In the genomic region with DNA sequence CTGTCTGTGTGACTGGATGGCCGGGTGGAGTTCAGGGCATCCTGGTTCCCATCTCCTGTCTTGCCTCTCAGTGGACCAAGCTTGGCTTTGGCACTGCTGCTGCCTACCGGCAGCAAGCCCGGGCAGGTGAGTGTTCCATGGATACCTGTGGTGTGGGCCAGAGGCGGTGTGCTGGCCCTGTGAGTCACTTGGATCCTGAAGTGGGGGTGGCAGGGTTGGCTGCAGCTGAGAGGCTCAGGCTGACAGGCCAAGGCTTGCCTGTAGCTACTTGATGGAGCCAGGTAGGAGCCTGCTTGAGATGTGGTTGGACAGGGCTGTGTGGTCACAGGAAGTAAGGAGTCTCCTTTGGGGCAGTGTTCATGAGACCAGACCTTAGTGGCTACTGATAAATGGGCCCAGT, we compare ENCODE assay signal across 24 mouse cellular contexts. TPM values are rescaled to one million over a fixed set of nuclear protein-coding genes. Genes with fewer than 3 reads are reported as not detected.
DNase-seq lines count a peak whose midpoint lies in the region; ATAC-seq and TF ChIP-seq lines count a peak whose summit lies in the region.
"Had no signal": no experiment of that assay in that cellular context is flagged by ENCODE, and none has a peak within 500 bp of the region (broad histone marks: within the 10 kb centered on the region; RNA-seq: fewer than 3 reads in every experiment).

No protein-coding gene starts in this region.

- peak; percentile 65 for DNase-seq in embryonic facial prominence, embryonic 14.5 days (ENCODE audit: low spot score)
- no peak for DNase-seq in embryonic facial prominence, embryonic 10.5 days (ENCODE audit: low spot score)
- DNase-seq in lung, postnatal 25 days (ENCODE audit: low spot score), result peak; percentile 58
- DNase-seq in lung, postnatal 14 days, result no peak
- DNase-seq in stomach, postnatal 0 days (ENCODE audit: low spot score), result no peak
- no peak for DNase-seq in kidney, adult 18-20 months
- no peak for DNase-seq in cerebellum, postnatal 14 days
- DNase-seq: adrenal gland, adult 8-10 months; cerebellum, adult 2 months; cerebellum, postnatal 25 days; gastrocnemius, postnatal 14 days; heart, adult 11 months; heart, postnatal 4 days; kidney, postnatal 14 days; layer of hippocampus, adult 9-11 months; liver, postnatal 0 days; thymus, postnatal 14 days had no signal

- peak; percentile 43 for TF ChIP-seq CTCF in stomach, postnatal 0 days (IDR thresholded peaks at IDR 0.05; ENCODE audit: low read depth)

- 97% methylated on average over 4 of the region's 4 CpGs for WGBS in embryonic facial prominence, embryonic 14.5 days
- 87% methylated on average over 4 of the region's 4 CpGs for WGBS in embryonic facial prominence, embryonic 10.5 days
- 67% methylated on average over 4 of the region's 4 CpGs for WGBS in stomach, postnatal 0 days

- ATAC-seq in embryonic facial prominence, embryonic 14.5 days (ENCODE audit: low read depth), result no peak
- no peak; the same call in 1 of the 2 replicates for ATAC-seq in stomach, postnatal 0 days (ENCODE audit: low FRiP score, low TSS enrichment)
- ATAC-seq: intestine, embryonic 16.5 days; liver, embryonic 12.5 days; liver, postnatal 0 days; midbrain, embryonic 13.5 days had no signal

- no peaks in the 10 kb centered on the region for H3K27me3 ChIP-seq in embryonic facial prominence, embryonic 14.5 days (replicated peaks; ENCODE audit: control insufficient read depth, insufficient read depth, low read length)
- no peaks in the 10 kb centered on the region for H3K27me3 ChIP-seq in embryonic facial prominence, embryonic 10.5 days (replicated peaks; ENCODE audit: low read depth, poor library complexity, severe bottlenecking)
- H3K27me3 ChIP-seq in stomach, postnatal 0 days (ENCODE audit: control insufficient read depth, insufficient read depth, low read length), result no peaks in the 10 kb centered on the region
- H3K27me3 ChIP-seq: heart, embryonic 12.5 days; hindbrain, embryonic 13.5 days; liver, embryonic 12.5 days had no signal

- H3K27ac ChIP-seq in embryonic facial prominence, embryonic 14.5 days (replicated peaks; ENCODE audit: low read depth, low read length), result no peak overlapping the region
- no peak overlapping the region for H3K27ac ChIP-seq in embryonic facial prominence, embryonic 10.5 days (replicated peaks)
- peak overlapping the region; percentile 65 for H3K27ac ChIP-seq in stomach, postnatal 0 days (replicated peaks)
- H3K27ac ChIP-seq: forebrain, embryonic 12.5 days; hindbrain, embryonic 13.5 days; liver, embryonic 12.5 days; macrophage; midbrain, embryonic 13.5 days had no signal

- no peak overlapping the region for H3K4me2 ChIP-seq in embryonic facial prominence, embryonic 14.5 days (ENCODE audit: low read depth, low read length)
- no peak overlapping the region for H3K4me2 ChIP-seq in stomach, postnatal 0 days (replicated peaks; ENCODE audit: low read depth)
- H3K4me2 ChIP-seq: forebrain, embryonic 12.5 days; heart, embryonic 12.5 days; hindbrain, embryonic 13.5 days; liver, embryonic 12.5 days; midbrain, embryonic 13.5 days had no signal

- H3K9ac ChIP-seq in embryonic facial prominence, embryonic 14.5 days (ENCODE audit: low read depth, low read length), result no peak overlapping the region
- H3K9ac ChIP-seq in stomach, postnatal 0 days (ENCODE audit: low read length), result no peak overlapping the region
- H3K9ac ChIP-seq: forebrain, embryonic 12.5 days; heart, embryonic 12.5 days; hindbrain, embryonic 13.5 days; liver, embryonic 12.5 days; liver, postnatal 0 days; midbrain, embryonic 13.5 days had no signal

- peaks cover 32% of the 10 kb centered on the region for H3K4me1 ChIP-seq in embryonic facial prominence, embryonic 14.5 days (ENCODE audit: control insufficient read depth, insufficient read depth, low read length)
- H3K4me1 ChIP-seq in embryonic facial prominence, embryonic 10.5 days, result peaks cover 59% of the 10 kb centered on the region
- peaks cover 24% of the 10 kb centered on the region for H3K4me1 ChIP-seq in stomach, postnatal 0 days (replicated peaks; ENCODE audit: control insufficient read depth, insufficient read depth)

- no peaks in the 10 kb centered on the region for H3K9me3 ChIP-seq in embryonic facial prominence, embryonic 14.5 days (ENCODE audit: control insufficient read depth, low read length)
- H3K9me3 ChIP-seq in embryonic facial prominence, embryonic 10.5 days, result no peaks in the 10 kb centered on the region
- H3K9me3 ChIP-seq in stomach, postnatal 0 days (ENCODE audit: control insufficient read depth, low read length), result no peaks in the 10 kb centered on the region
- H3K9me3 ChIP-seq: forebrain, embryonic 12.5 days; heart, embryonic 12.5 days; hindbrain, embryonic 13.5 days; liver, embryonic 12.5 days; midbrain, embryonic 13.5 days had no signal

- H3K36me3 ChIP-seq in embryonic facial prominence, embryonic 14.5 days (ENCODE audit: control insufficient read depth, insufficient read depth, low read length), result no peaks in the 10 kb centered on the region
- H3K36me3 ChIP-seq in embryonic facial prominence, embryonic 10.5 days (replicated peaks), result no peaks in the 10 kb centered on the region
- no peaks in the 10 kb centered on the region for H3K36me3 ChIP-seq in stomach, postnatal 0 days (ENCODE audit: control insufficient read depth, insufficient read depth, low read length)
- H3K36me3 ChIP-seq: forebrain, embryonic 12.5 days; heart, embryonic 12.5 days; hindbrain, embryonic 13.5 days; liver, embryonic 12.5 days; midbrain, embryonic 13.5 days had no signal

- no peak overlapping the region for H3K4me3 ChIP-seq in embryonic facial prominence, embryonic 14.5 days (ENCODE audit: low read depth, low read length)
- no peak overlapping the region for H3K4me3 ChIP-seq in embryonic facial prominence, embryonic 10.5 days
- H3K4me3 ChIP-seq in stomach, postnatal 0 days (ENCODE audit: low read depth, low read length), result no peak overlapping the region
- H3K4me3 ChIP-seq: forebrain, embryonic 12.5 days; heart, embryonic 12.5 days; hindbrain, embryonic 13.5 days; liver, embryonic 12.5 days; midbrain, embryonic 13.5 days had no signal

- peak; percentile 27 for TF ChIP-seq EP300 in stomach, postnatal 0 days (optimal IDR thresholded peaks at IDR 0.05)

RNA-seq across cellular contexts. Expression of gene Rxra, which starts 45.4 kb away (rescaled TPM):
- polyA plus RNA-seq in embryonic facial prominence, embryonic 14.5 days (2014; fragmentation: Nextera tagmentation; extraction: Ambion mirVana), result 11.3 and 11.5 TPM in 2 replicates
- 8.8 and 9.3 TPM in 2 replicates for polyA plus RNA-seq in embryonic facial prominence, embryonic 10.5 days (2016; fragmentation: Nextera tagmentation; extraction: Ambion mirVana)
- 8.7 and 10.5 TPM in 2 replicates for polyA plus RNA-seq in stomach, postnatal 0 days (2015; fragmentation: Nextera tagmentation; extraction: Ambion mirVana)

Comparison
In these comparisons a context has a peak if more than half of its experiments do, and no peak if none do; other contexts are left out.
1. DNase-seq: peak in embryonic facial prominence, embryonic 14.5 days (single experiment) and lung, postnatal 25 days (single experiment); none in embryonic facial prominence, embryonic 10.5 days (single experiment), lung, postnatal 14 days (single experiment), stomach, postnatal 0 days (single experiment), kidney, adult 18-20 months (single experiment) and cerebellum, postnatal 14 days (0 of 2).